Mouse (Mus musculus): ENCODE data around the gene E2f1. TPM values are rescaled to one million over a fixed set of nuclear protein-coding genes. Genes with fewer than 3 reads are reported as not detected.

The E2f1 gene
- polyA plus RNA-seq, 1 experiment: 6.4 TPM

- no peak for DNase-seq (ENCODE audit: low read depth)
These were observed 17.8 kb downstream of the E2f1 start for GRCm38 (mm10) chr2:154551927-154552326.

- DNase-seq (ENCODE audit: low read depth): no peak
These were observed 18.2 kb downstream of the E2f1 start, which contains the start of gene Actl10 for GRCm38 (mm10) chr2:154551476-154551875. Gene Actl10, plus strand, starts transcription at chr2:154551776.

GRCm38 (mm10) chr2:154550937-154551336 is 18.8 kb downstream of the E2f1 start:
- DNase-seq (ENCODE audit: low read depth): no peak

GRCm38 (mm10) chr2:154549886-154550189 is 19.9 kb downstream of the E2f1 start:
- no peak for DNase-seq (ENCODE audit: low read depth)

GRCm38 (mm10) chr2:154549127-154549885 is 20.4 kb downstream of the E2f1 start:
- DNase-seq (ENCODE audit: low read depth): no peak

GRCm38 (mm10) chr2:154548688-154549087 is 21.0 kb downstream of the E2f1 start:
- DNase-seq (ENCODE audit: low read depth): no peak

GRCm38 (mm10) chr2:154546711-154547110 is 23.0 kb downstream of the E2f1 start, which contains the start of gene 1700003F12Rik:
Gene 1700003F12Rik, plus strand, starts transcription at chr2:154547085.
- no peak for DNase-seq (ENCODE audit: low read depth)

GRCm38 (mm10) chr2:154543567-154544347 is 25.9 kb downstream of the E2f1 start:
- DNase-seq (ENCODE audit: low read depth): no peak

- no peak for DNase-seq (ENCODE audit: low read depth)
These were observed 28.1 kb downstream of the E2f1 start for GRCm38 (mm10) chr2:154541630-154542029.

GRCm38 (mm10) chr2:154539720-154540119 is 30.0 kb downstream of the E2f1 start:
- DNase-seq (ENCODE audit: low read depth): no peak

- DNase-seq (ENCODE audit: low read depth): no peak
These were observed 31.0 kb downstream of the E2f1 start for GRCm38 (mm10) chr2:154538710-154539109.

- no peak for DNase-seq (ENCODE audit: low read depth)
These were observed 31.4 kb downstream of the E2f1 start for GRCm38 (mm10) chr2:154538310-154538709.

- no peak for DNase-seq (ENCODE audit: low read depth)
These were observed 34.9 kb downstream of the E2f1 start for GRCm38 (mm10) chr2:154534704-154535270.

- DNase-seq (ENCODE audit: low read depth): no peak
These were observed 36.8 kb downstream of the E2f1 start for GRCm38 (mm10) chr2:154532888-154533287.

GRCm38 (mm10) chr2:154526531-154526930 is 43.2 kb downstream of the E2f1 start:
- DNase-seq (ENCODE audit: low read depth): no peak

GRCm38 (mm10) chr2:154525285-154525684 is 44.4 kb downstream of the E2f1 start:
- DNase-seq (ENCODE audit: low read depth): no peak

- no peak for DNase-seq (ENCODE audit: low read depth)
These were observed 47.4 kb downstream of the E2f1 start for GRCm38 (mm10) chr2:154522334-154522733.

- no peak for DNase-seq (ENCODE audit: low read depth)
These were observed 48.2 kb downstream of the E2f1 start for GRCm38 (mm10) chr2:154521449-154521848.

GRCm38 (mm10) chr2:154517424-154517823 is 52.3 kb downstream of the E2f1 start:
- DNase-seq (ENCODE audit: low read depth): no peak

- DNase-seq (ENCODE audit: low read depth): no peak
These were observed 52.7 kb downstream of the E2f1 start for GRCm38 (mm10) chr2:154516944-154517343.

- DNase-seq (ENCODE audit: low read depth): no peak
These were observed 59.6 kb downstream of the E2f1 start for GRCm38 (mm10) chr2:154510141-154510540.

Measured in gonadal fat pad, adult 2 months (tissue).